Mouse (Mus musculus): ENCODE measurements around the gene Ifi35. TPM values are rescaled to one million over a fixed set of nuclear protein-coding genes. Genes with fewer than 3 reads are reported as not detected.

Ifi35 gene
- total RNA-seq, 2 experiments from 2014 or later, result 3.2 to 3.4 TPM

- DNase-seq (ENCODE audit: low spot score in 2 of 2), result no peak
- intact Hi-C loops (cut with DNase I), result no loop called here
These were observed 58.1 kb downstream of the Ifi35 start for GRCm38 (mm10) chr11:101506269-101506780.

GRCm38 (mm10) chr11:101507090-101507489 is 58.9 kb downstream of the Ifi35 start:
- intact Hi-C loops (cut with DNase I), result no loop called here
- no peak for DNase-seq (ENCODE audit: low spot score in 2 of 2)

Small RNAs within 50 kb of the gene (microRNA-seq; reads per million reads assigned to microRNA genes)
- 1.0 reads per million for gene Mir6929

Other genes with a start within 250 kb of the Ifi35 start
- 10 to 100 TPM; 47.8 to 52.1 TPM for gene Ezh1, start 221.9 kb upstream of the Ifi35 start, total RNA-seq (2021)
- gene Ramp2, start 202.4 kb upstream of the Ifi35 start, total RNA-seq (2021), result 10 to 100 TPM; 33.2 to 39.4 TPM
- 10 to 100 TPM; 62.0 to 63.0 TPM for gene Vps25, start 194.7 kb upstream of the Ifi35 start, total RNA-seq (2021)
- 1 to 10 TPM; 4.3 to 8.4 TPM for gene Wnk4, start 187.8 kb upstream of the Ifi35 start, total RNA-seq (2021)
- under 1 TPM; 0.42 to 0.84 TPM for gene Cntd1, start 169.4 kb upstream of the Ifi35 start, total RNA-seq (2021)
- gene Coa3, start 169.3 kb upstream of the Ifi35 start, total RNA-seq (2021), result 100 to 1,000 TPM in 1 of 2 experiments, 10 to 100 TPM in 1; 97.7 to 112 TPM
- gene Becn1, start 146.1 kb upstream of the Ifi35 start, total RNA-seq (2021), result 100 to 1,000 TPM; 206 to 237 TPM
- gene Psme3, start 132.2 kb upstream of the Ifi35 start, total RNA-seq (2021), result 100 to 1,000 TPM; 114 to 133 TPM
- 1 to 10 TPM; 4.4 to 7.2 TPM for gene Aoc2, start 123.3 kb upstream of the Ifi35 start, total RNA-seq (2021)
- under 1 TPM; 0.76 to 0.79 TPM for gene Aoc3, start 117.8 kb upstream of the Ifi35 start, total RNA-seq (2021)
- not detected for gene G6pc, start 80.8 kb upstream of the Ifi35 start, total RNA-seq (2021)
- 10 to 100 TPM; 42.1 to 45.6 TPM for gene Aarsd1, start 30.8 kb upstream of the Ifi35 start, total RNA-seq (2021)
- 1 to 10 TPM; 5.5 to 7.6 TPM for gene Gm27029, start 23.6 kb upstream of the Ifi35 start, total RNA-seq (2021)
- 10 to 100 TPM; 32.7 to 40.6 TPM for gene Rundc1, start 23.3 kb upstream of the Ifi35 start, total RNA-seq (2021)
- gene Ptges3l, start 23.1 kb upstream of the Ifi35 start, total RNA-seq (2021), result 1 to 10 TPM; 3.3 to 4.7 TPM
- 10 to 100 TPM; 32.6 to 46.9 TPM for gene Rpl27, start 6.1 kb upstream of the Ifi35 start, total RNA-seq (2021)
- 100 to 1,000 TPM; 139 to 164 TPM for gene Rnd2, start 16.6 kb downstream of the Ifi35 start, total RNA-seq (2021)
- gene Vat1, start 17.8 kb downstream of the Ifi35 start, total RNA-seq (2021), result 10 to 100 TPM; 33.9 to 36.1 TPM
- gene Brca1, start 103.5 kb downstream of the Ifi35 start, total RNA-seq (2021), result 1 to 10 TPM in 1 of 2 experiments, under 1 TPM in 1; 0.96 to 1.0 TPM
- 100 to 1,000 TPM; 131 to 145 TPM for gene Nbr1, start 103.7 kb downstream of the Ifi35 start, total RNA-seq (2021)
- 1 to 10 TPM; 1.2 to 1.6 TPM for gene Tmem106a, start 133.8 kb downstream of the Ifi35 start, total RNA-seq (2021)
- gene Gm11634, start 150.8 kb downstream of the Ifi35 start, total RNA-seq (2021), result not detected
- 1 to 10 TPM; 6.0 to 6.5 TPM for gene Rdm1, start 178.8 kb downstream of the Ifi35 start, total RNA-seq (2021)
- 10 to 100 TPM; 18.3 to 38.8 TPM for gene Arl4d, start 217.1 kb downstream of the Ifi35 start, total RNA-seq (2021)

All from left cerebral cortex, postnatal 36 days (tissue).